Mouse (Mus musculus) heart, embryonic 14.5 days (tissue): ENCODE measurements around the gene Gldc. TPM values are rescaled to one million over a fixed set of nuclear protein-coding genes. Genes with fewer than 3 reads are reported as not detected.
"Not testable (repeated sequence)": the region's sequence is repeated elsewhere in the genome, so short reads cannot be mapped to it uniquely, and the experiment has no call there.

Experiments used
- ATAC-seq: fragments of 200-750 bp; cut with Nextera tagmentation; 2 replicates; pipeline ENCODE4 v1.8.0; 2017; ENCODE audit warnings: low read depth, moderate TSS enrichment; ENCODE audit not compliant: insufficient number of reproducible peaks, insufficient read depth, low FRiP score
- H3K27ac ChIP-seq, 2 experiments: fragments of 200-500 bp in 1 of 2; fragments of 300-500 bp in 1 of 2; sonication (generic) in 1 of 2; replicated peaks in 1 of 2; 2 replicates each; pipeline ENCODE4 v1.5.1; 2012 to 2014; ENCODE audit warnings: low read depth in 2 of 2, low read length in 2 of 2, control low read depth in 1 of 2, mild to moderate bottlenecking in 1 of 2, mixed read lengths in 1 of 2; ENCODE audit not compliant: control insufficient read depth in 1 of 2, insufficient read depth in 1 of 2
- H3K27me3 ChIP-seq: fragments of 300-500 bp; sonication (generic); 2 replicates; pipeline ENCODE4 v1.6.1; 2014; ENCODE audit warnings: mild to moderate bottlenecking, low read length, control low read depth; ENCODE audit not compliant: control insufficient read depth, insufficient read depth
- H3K36me3 ChIP-seq: fragments of 300-500 bp; sonication (generic); 2 replicates; pipeline ENCODE4 v1.6.1; 2014; ENCODE audit warnings: mild to moderate bottlenecking, control low read depth, low read length, mixed read lengths; ENCODE audit not compliant: control insufficient read depth, insufficient read depth
- H3K4me1 ChIP-seq, 2 experiments: fragments of 200-500 bp in 1 of 2; fragments of 300-500 bp in 1 of 2; sonication (generic) in 1 of 2; 2 replicates each; pipeline ENCODE4 v1.6.1; 2012 to 2014; ENCODE audit warnings: low read length in 2 of 2, control low read depth in 1 of 2, mixed read lengths in 1 of 2; ENCODE audit not compliant: control insufficient read depth in 2 of 2, insufficient read depth in 2 of 2
- H3K4me2 ChIP-seq: fragments of 300-500 bp; sonication (generic); 2 replicates; pipeline ENCODE4 v1.6.1; 2014; ENCODE audit warnings: mild to moderate bottlenecking, low read length
- H3K4me3 ChIP-seq, 2 experiments: fragments of 200-500 bp in 1 of 2; fragments of 300-500 bp in 1 of 2; sonication (generic) in 1 of 2; 2 replicates each; pipeline ENCODE4 v1.5.1; 2012 to 2014; ENCODE audit warnings: low read length in 2 of 2, mild to moderate bottlenecking in 2 of 2, control low read depth in 1 of 2, low read depth in 1 of 2, moderate library complexity in 1 of 2; ENCODE audit not compliant: control insufficient read depth in 1 of 2, insufficient read depth in 1 of 2
- H3K9ac ChIP-seq: fragments of 300-500 bp; sonication (generic); 2 replicates; pipeline ENCODE4 v1.6.1; 2014; ENCODE audit warnings: mild to moderate bottlenecking, low read length
- H3K9me3 ChIP-seq: fragments of 300-500 bp; sonication (generic); 2 replicates; pipeline ENCODE4 v1.6.1; 2016; ENCODE audit warnings: low read length, control low read depth; ENCODE audit not compliant: control insufficient read depth
- WGBS: fragments of 180-500 bp; shearing (Covaris S2); extraction: QIAGEN DNeasy Blood & Tissue Kit; methylation state at CpG from one replicate; pipeline ENCODE4 v1.1.7; 2014; 5-methylcytosine and 5-hydroxymethylcytosine counted together
- polyA plus RNA-seq: library from polyadenylated mRNA; unstranded; fragments of >200 nt; fragmentation: Nextera tagmentation; extraction: Ambion mirVana; gene quantifications from 2 replicates; pipeline ENCODE4 v1.2.1, GENCODE M21; 2014

Gene Gldc
- 1.0 and 1.7 TPM in 2 replicates for polyA plus RNA-seq

GRCm38 (mm10) chr19:30174919-30175571 lies at the start of gene Gldc:
TSS of gene Gldc (minus strand) at chr19:30175429.
- peaks cover 9% of the 10 kb centered on the region for H3K27me3 ChIP-seq
- peak within 1 kb of the TSS; percentile 54 to 71 for H3K4me3 ChIP-seq
- H3K9ac ChIP-seq = peak within 1 kb of the TSS; percentile 59
- H3K9me3 ChIP-seq = peaks cover 6% of the 10 kb centered on the region; the same call in 1 of the 2 replicates
- no peaks in the 10 kb centered on the region for H3K36me3 ChIP-seq
- peak within 1 kb of the TSS; percentile 91 for H3K4me2 ChIP-seq
- under 1% methylated on average over 43 of the region's 53 CpGs for WGBS
- peak; percentile 75 for ATAC-seq
- no peak within 1 kb of the TSS for H3K27ac ChIP-seq
- peaks cover 0 to 4% of the 10 kb centered on the region in 2 experiments; a peak in 2 of 4 replicates for H3K4me1 ChIP-seq

- not testable (repeated sequence) for H3K4me3 ChIP-seq, H3K27ac ChIP-seq, H3K9me3 ChIP-seq, H3K36me3 ChIP-seq, ATAC-seq, H3K4me2 ChIP-seq, H3K27me3 ChIP-seq, H3K4me1 ChIP-seq, H3K9ac ChIP-seq
- WGBS = 40% methylated on average over 8 of the region's 8 CpGs
Observed at GRCm38 (mm10) chr19:30222593-30222992, 47.4 kb upstream of the Gldc start.

GRCm38 (mm10) chr19:30217335-30217734 lies 42.1 kb upstream of the Gldc start:
- no peaks in the 10 kb centered on the region for H3K4me1 ChIP-seq
- H3K27me3 ChIP-seq = no peaks in the 10 kb centered on the region
- ATAC-seq = no peak
- H3K9ac ChIP-seq = no peak overlapping the region
- H3K27ac ChIP-seq = no peak overlapping the region
- H3K9me3 ChIP-seq = no peaks in the 10 kb centered on the region
- no peak overlapping the region for H3K4me2 ChIP-seq
- H3K4me3 ChIP-seq = no peak overlapping the region
- WGBS = 11% methylated on average over 7 of the region's 7 CpGs
- no peaks in the 10 kb centered on the region for H3K36me3 ChIP-seq

GRCm38 (mm10) chr19:30216186-30216585 lies 41.0 kb upstream of the Gldc start:
- Histone ChIP-seq H3K27me3 (no peaks in the 10 kb centered on the region), H3K36me3 (no peaks in the 10 kb centered on the region), H3K27ac (no peak overlapping the region), H3K9ac (no peak overlapping the region), H3K4me2 (no peak overlapping the region), H3K4me3 (no peak overlapping the region), H3K9me3 (no peaks in the 10 kb centered on the region), H3K4me1 (no peaks in the 10 kb centered on the region)
- WGBS = 70% methylated on average over 4 of the region's 4 CpGs
- ATAC-seq = no peak

GRCm38 (mm10) chr19:30215736-30216135 lies 40.5 kb upstream of the Gldc start:
- not testable (repeated sequence) for H3K4me2 ChIP-seq, H3K27ac ChIP-seq, H3K4me1 ChIP-seq, H3K9me3 ChIP-seq, H3K9ac ChIP-seq, H3K27me3 ChIP-seq, H3K4me3 ChIP-seq, ATAC-seq, H3K36me3 ChIP-seq
- 56% methylated on average over 2 of the region's 2 CpGs for WGBS

- H3K27me3 ChIP-seq = no peaks in the 10 kb centered on the region
- WGBS = 14% methylated on average over 2 of the region's 2 CpGs
- no peak overlapping the region for H3K27ac ChIP-seq
- no peak overlapping the region for H3K9ac ChIP-seq
- ATAC-seq = no peak
- H3K36me3 ChIP-seq = no peaks in the 10 kb centered on the region
- H3K4me1 ChIP-seq = no peaks in the 10 kb centered on the region
- H3K9me3 ChIP-seq = no peaks in the 10 kb centered on the region
- no peak overlapping the region for H3K4me2 ChIP-seq
- H3K4me3 ChIP-seq = no peak overlapping the region
Observed at GRCm38 (mm10) chr19:30214026-30214425, 38.8 kb upstream of the Gldc start.

GRCm38 (mm10) chr19:30209006-30209405 lies 33.8 kb upstream of the Gldc start:
- not testable (repeated sequence) for H3K27ac ChIP-seq
- WGBS = 84% methylated on average over 7 of the region's 8 CpGs

GRCm38 (mm10) chr19:30206981-30207380 lies 31.8 kb upstream of the Gldc start:
- ATAC-seq = no peak
- H3K27me3 ChIP-seq = no peaks in the 10 kb centered on the region
- H3K36me3 ChIP-seq = no peaks in the 10 kb centered on the region
- no peaks in the 10 kb centered on the region for H3K9me3 ChIP-seq
- WGBS = 67% methylated on average over 1 of the region's 1 CpGs
- no peak overlapping the region for H3K27ac ChIP-seq
- H3K9ac ChIP-seq = no peak overlapping the region
- H3K4me2 ChIP-seq = no peak overlapping the region
- no peak overlapping the region for H3K4me3 ChIP-seq
- H3K4me1 ChIP-seq = peaks cover 0 to 4% of the 10 kb centered on the region in 2 experiments; a peak in 1 of 4 replicates

More at GRCm38 (mm10) chr19:30209006-30209405, 33.8 kb upstream of the Gldc start:
- not testable (repeated sequence) for ATAC-seq, H3K4me2 ChIP-seq, H3K36me3 ChIP-seq, H3K9me3 ChIP-seq, H3K9ac ChIP-seq, H3K4me3 ChIP-seq, H3K4me1 ChIP-seq, H3K27me3 ChIP-seq
